Mouse (Mus musculus) heart, adult 10 weeks (tissue): Measurements from ENCODE around the gene Mrc1. TPM values are rescaled to one million over a fixed set of nuclear protein-coding genes. Genes with fewer than 3 reads are reported as not detected.

Source experiments
- polyA plus RNA-seq: library from polyadenylated mRNA; stranded (reverse); fragments of 350-450 nt; fragmentation: Illumina TruSeq; extraction: RNeasy Lipid Tissue Mini Kit (QIAGEN cat#74804); gene quantifications from one replicate; pipeline ENCODE4 v1.2.3, GENCODE M21; 2014; ENCODE audit warnings: low read depth, low replicate concordance

Mrc1 gene
- polyA plus RNA-seq: 13.8 TPM

GRCm38 (mm10) chr2:14229149-14229548 lies at the start of gene Mrc1:
Gene Mrc1, plus strand, starts transcription at chr2:14229392.

Other genes starting within 250 kb of the Mrc1 start
- 73.9 TPM for gene Hacd1, start 173.3 kb upstream of the Mrc1 start, polyA plus RNA-seq
- 19.8 TPM for gene Stam, start 155.3 kb upstream of the Mrc1 start, polyA plus RNA-seq
- gene Tmem236, start 54.9 kb upstream of the Mrc1 start, polyA plus RNA-seq: not detected
- gene Slc39a12, start 158.9 kb downstream of the Mrc1 start, polyA plus RNA-seq: not detected